In genomic region chr3:57948720-57949119, GRCm38 (mm10) we compare ENCODE assay signal across 15 mouse cellular contexts.
"Had no signal": no experiment of that assay in that cellular context is flagged by ENCODE, and none has a peak within 500 bp of the region (broad histone marks: within the 10 kb centered on the region; RNA-seq: fewer than 3 reads in every experiment).

No protein-coding gene starts in this region.

- H3K4me2 ChIP-seq: neural tube, embryonic 15.5 days; stomach, embryonic 15.5 days had no signal

- H3K9ac ChIP-seq: neural tube, embryonic 15.5 days; stomach, embryonic 15.5 days had no signal

- H3K4me3 ChIP-seq: neural tube, embryonic 15.5 days; stomach, embryonic 15.5 days had no signal

- H3K27ac ChIP-seq: neural tube, embryonic 15.5 days; stomach, embryonic 15.5 days; stomach, postnatal 0 days had no signal

- H3K36me3 ChIP-seq: neural tube, embryonic 15.5 days; stomach, embryonic 15.5 days had no signal

- H3K4me1 ChIP-seq: stomach, embryonic 15.5 days had no signal

- H3K9me3 ChIP-seq: neural tube, embryonic 15.5 days; stomach, embryonic 15.5 days had no signal

- H3K27me3 ChIP-seq: neural tube, embryonic 15.5 days; stomach, embryonic 15.5 days had no signal

- DNase-seq: retina, postnatal 1 day; right cerebral cortex, adult 18-20 months; right cerebral cortex, postnatal 14 days; right cerebral cortex, postnatal 25 days; right cerebral cortex, postnatal 4 days; spleen, adult 18-20 months; thymus, adult 18-20 months; thymus, adult 2 months; thymus, postnatal 14 days; thymus, postnatal 25 days; thymus, postnatal 36 days; thymus, postnatal 4 days had no signal
